Mouse (Mus musculus): ENCODE measurements around the gene Slc39a11. TPM values are rescaled to one million over a fixed set of nuclear protein-coding genes. Genes with fewer than 3 reads are reported as not detected.
A peak's percentile ranks its signal among the peaks of the same experiment; 100 is the strongest.

Gene Slc39a11
- total RNA-seq, 2 experiments from 2014 or later, result 21.7 to 23.1 TPM

- H3K4me3 ChIP-seq, result no peak overlapping the region
- TF ChIP-seq CTCF (conservative IDR thresholded peaks at IDR 0.05), result no peak
- DNase-seq (ENCODE audit: low spot score in 2 of 2), result no peak
- H3K27ac ChIP-seq, result no peak overlapping the region
Observed at GRCm38 (mm10) chr11:113518176-113518575, 131.7 kb downstream of the Slc39a11 start.

- no peak for DNase-seq (ENCODE audit: low spot score in 2 of 2)
- H3K27ac ChIP-seq, result no peak overlapping the region
- H3K4me3 ChIP-seq, result no peak overlapping the region
- TF ChIP-seq CTCF (conservative IDR thresholded peaks at IDR 0.05), result no peak
Observed at GRCm38 (mm10) chr11:113516156-113516555, 133.7 kb downstream of the Slc39a11 start.

- Histone ChIP-seq H3K4me3 (no peak overlapping the region), H3K27ac (no peak overlapping the region)
- no peak for TF ChIP-seq CTCF (conservative IDR thresholded peaks at IDR 0.05)
- no peak for DNase-seq (ENCODE audit: low spot score in 2 of 2)
Observed at GRCm38 (mm10) chr11:113512976-113513375, 136.9 kb downstream of the Slc39a11 start.

GRCm38 (mm10) chr11:113512150-113512549, 137.7 kb downstream of the Slc39a11 start:
- H3K27ac ChIP-seq, result no peak overlapping the region
- no peak for DNase-seq (ENCODE audit: low spot score in 2 of 2)
- H3K4me3 ChIP-seq, result no peak overlapping the region
- TF ChIP-seq CTCF (conservative IDR thresholded peaks at IDR 0.05), result no peak

- Histone ChIP-seq H3K27ac (peak overlapping the region; percentile 59; the same call in 1 of the 2 replicates), H3K4me3 (no peak overlapping the region)
- no peak for DNase-seq (ENCODE audit: low spot score in 2 of 2)
- no peak for TF ChIP-seq CTCF (conservative IDR thresholded peaks at IDR 0.05)
Observed at GRCm38 (mm10) chr11:113510969-113511625, 138.8 kb downstream of the Slc39a11 start.

GRCm38 (mm10) chr11:113510249-113510648, 139.6 kb downstream of the Slc39a11 start:
- DNase-seq (ENCODE audit: low spot score in 2 of 2), result no peak
- Histone ChIP-seq H3K27ac (no peak overlapping the region), H3K4me3 (no peak overlapping the region)
- no peak for TF ChIP-seq CTCF (conservative IDR thresholded peaks at IDR 0.05)

- no peak for DNase-seq (ENCODE audit: low spot score in 2 of 2)
- TF ChIP-seq CTCF (conservative IDR thresholded peaks at IDR 0.05), result no peak
- H3K4me3 ChIP-seq, result no peak overlapping the region
- no peak overlapping the region for H3K27ac ChIP-seq
Observed at GRCm38 (mm10) chr11:113507716-113508480, 142.0 kb downstream of the Slc39a11 start.

- no peak for DNase-seq (ENCODE audit: low spot score in 2 of 2)
- H3K4me3 ChIP-seq, result no peak overlapping the region
- TF ChIP-seq CTCF (conservative IDR thresholded peaks at IDR 0.05), result no peak
- no peak overlapping the region for H3K27ac ChIP-seq
Observed at GRCm38 (mm10) chr11:113505551-113506160, 144.2 kb downstream of the Slc39a11 start.

GRCm38 (mm10) chr11:113504459-113505062, 145.3 kb downstream of the Slc39a11 start:
- no peak overlapping the region for H3K27ac ChIP-seq
- no peak for TF ChIP-seq CTCF (conservative IDR thresholded peaks at IDR 0.05)
- DNase-seq (ENCODE audit: low spot score in 2 of 2), result no peak
- H3K4me3 ChIP-seq, result no peak overlapping the region

GRCm38 (mm10) chr11:113502968-113503367, 146.9 kb downstream of the Slc39a11 start:
- DNase-seq (ENCODE audit: low spot score in 2 of 2), result no peak
- H3K27ac ChIP-seq, result no peak overlapping the region
- no peak for TF ChIP-seq CTCF (conservative IDR thresholded peaks at IDR 0.05)
- H3K4me3 ChIP-seq, result no peak overlapping the region

GRCm38 (mm10) chr11:113500631-113501305, 149.1 kb downstream of the Slc39a11 start:
- no peak overlapping the region for H3K27ac ChIP-seq
- DNase-seq (ENCODE audit: low spot score in 2 of 2), result no peak
- TF ChIP-seq CTCF (conservative IDR thresholded peaks at IDR 0.05), result no peak
- H3K4me3 ChIP-seq, result no peak overlapping the region

- Histone ChIP-seq H3K27ac (no peak overlapping the region), H3K4me3 (no peak overlapping the region)
- peak; percentile 72 for TF ChIP-seq CTCF (conservative IDR thresholded peaks at IDR 0.05)
- DNase-seq (ENCODE audit: low spot score in 2 of 2), result peak in 1 of 2 experiments; percentile 38
Observed at GRCm38 (mm10) chr11:113498889-113499288, 151.0 kb downstream of the Slc39a11 start.

Data from layer of hippocampus, adult 2 months (tissue).